Mouse (Mus musculus) cerebellum, postnatal 10 days (tissue): Measurements from ENCODE around the gene Cyp2j9.
A peak's percentile ranks its signal among the peaks of the same experiment; 100 is the strongest.
"Not testable (repeated sequence)": the region's sequence is repeated elsewhere in the genome, so short reads cannot be mapped to it uniquely, and the experiment has no call there.

ENCODE experiments used
- DNase-seq, 2 experiments: peaks; one replicate each; pipeline ENCODE4 v3.0.0; 2021; ENCODE audit warnings: mixed read lengths in 2 of 2

Cyp2j9 gene

GRCm38 (mm10) chr4:96590911-96591790, at the start of gene Cyp2j9:
Gene Cyp2j9, minus strand, starts transcription at chr4:96591578.
- DNase-seq, result peak; percentile 68 to 69

- DNase-seq, result no peak
These were observed 44.1 kb upstream of the Cyp2j9 start for GRCm38 (mm10) chr4:96635455-96635854.

- no peak for DNase-seq
These were observed 31.1 kb upstream of the Cyp2j9 start for GRCm38 (mm10) chr4:96622474-96622873.

GRCm38 (mm10) chr4:96591791-96592150, 393 bp upstream of the Cyp2j9 start:
- DNase-seq, result peak; percentile 68 to 81

GRCm38 (mm10) chr4:96581425-96582088, 9.8 kb downstream of the Cyp2j9 start:
- no peak for DNase-seq

- DNase-seq, result not testable (repeated sequence)
These were observed 11.0 kb downstream of the Cyp2j9 start for GRCm38 (mm10) chr4:96580351-96580750.

GRCm38 (mm10) chr4:96569442-96569841, 21.9 kb downstream of the Cyp2j9 start:
- DNase-seq, result no peak

- no peak for DNase-seq
These were observed 23.4 kb downstream of the Cyp2j9 start for GRCm38 (mm10) chr4:96567988-96568387.

- DNase-seq, result no peak
These were observed 25.6 kb downstream of the Cyp2j9 start for GRCm38 (mm10) chr4:96565808-96566207.

- no peak for DNase-seq
These were observed 30.9 kb downstream of the Cyp2j9 start for GRCm38 (mm10) chr4:96560464-96560863.

GRCm38 (mm10) chr4:96559781-96560180, 31.6 kb downstream of the Cyp2j9 start:
- DNase-seq, result no peak

GRCm38 (mm10) chr4:96553133-96553819, 38.1 kb downstream of the Cyp2j9 start, which contains the start of gene Cyp2j6:
Gene Cyp2j6, minus strand, starts transcription at chr4:96553661.
- DNase-seq, result peak; percentile 58

- no peak for DNase-seq
These were observed 39.8 kb downstream of the Cyp2j9 start for GRCm38 (mm10) chr4:96551619-96552018.

GRCm38 (mm10) chr4:96545976-96546375, 45.4 kb downstream of the Cyp2j9 start:
- no peak for DNase-seq

- peak; percentile 44 to 47 for DNase-seq
These were observed 65.6 kb downstream of the Cyp2j9 start for GRCm38 (mm10) chr4:96525772-96526171.

- DNase-seq, result no peak
These were observed 69.1 kb downstream of the Cyp2j9 start for GRCm38 (mm10) chr4:96522256-96522655.
